Mouse (Mus musculus) lung, embryonic 14.5 days (tissue): ENCODE measurements around the gene Cpt1c. TPM values are rescaled to one million over a fixed set of nuclear protein-coding genes. Genes with fewer than 3 reads are reported as not detected.
A peak's percentile ranks its signal among the peaks of the same experiment; 100 is the strongest.

Experiments
- ATAC-seq: fragments of 200-750 bp; cut with Nextera tagmentation; 2 replicates; pipeline ENCODE4 v1.8.0; 2017; ENCODE audit warnings: mild to moderate bottlenecking, moderate TSS enrichment, moderate library complexity; ENCODE audit not compliant: insufficient read depth
- DNase-seq: peaks from one replicate; pipeline ENCODE4 v3.0.0-alpha.2; 2015
- H3K27ac ChIP-seq: fragments of 300-500 bp; sonication (generic); 2 replicates; pipeline ENCODE4 v1.5.1; 2014; ENCODE audit warnings: low read depth, mild to moderate bottlenecking, moderate library complexity
- H3K27me3 ChIP-seq: fragments of 300-500 bp; sonication (generic); 2 replicates; pipeline ENCODE4 v1.6.1; 2014; ENCODE audit warnings: low read length, control low read depth; ENCODE audit not compliant: insufficient read depth
- H3K36me3 ChIP-seq: fragments of 300-500 bp; sonication (generic); 2 replicates; pipeline ENCODE4 v1.6.1; 2014; ENCODE audit warnings: control low read depth; ENCODE audit not compliant: insufficient read depth
- H3K4me1 ChIP-seq: fragments of 300-500 bp; sonication (generic); 2 replicates; pipeline ENCODE4 v1.6.1; 2014; ENCODE audit warnings: antibody characterized with exemption, control low read depth; ENCODE audit not compliant: insufficient read depth
- H3K4me2 ChIP-seq: fragments of 300-500 bp; sonication (generic); 2 replicates; pipeline ENCODE4 v1.6.1; 2014; ENCODE audit warnings: mild to moderate bottlenecking
- H3K4me3 ChIP-seq: fragments of 300-500 bp; sonication (generic); 2 replicates; pipeline ENCODE4 v1.5.1; 2014; ENCODE audit warnings: low read depth, low read length
- H3K9ac ChIP-seq: fragments of 300-500 bp; sonication (generic); 2 replicates; pipeline ENCODE4 v1.6.1; 2014
- H3K9me3 ChIP-seq: fragments of 300-500 bp; sonication (generic); 2 replicates; pipeline ENCODE4 v1.6.1; 2016; ENCODE audit warnings: low read depth, low read length, control low read depth
- CTCF ChIP-seq: IDR thresholded peaks from 2 replicates; pipeline ENCODE4 v1.5.1; 2016; ENCODE audit warnings: antibody characterized with exemption, low read depth
- WGBS: fragments of 180-500 bp; shearing (Covaris S2); extraction: QIAGEN DNeasy Blood & Tissue Kit; methylation state at CpG from one replicate; pipeline ENCODE4 v1.1.7; 2014; 5-methylcytosine and 5-hydroxymethylcytosine counted together
- polyA plus RNA-seq: library from polyadenylated mRNA; unstranded; fragments of >200 nt; fragmentation: Nextera tagmentation; extraction: Ambion mirVana; gene quantifications from 2 replicates; pipeline ENCODE4 v1.2.1, GENCODE M21; 2014

Cpt1c gene
- polyA plus RNA-seq, 1 experiment from 2014 or later: 14.9 TPM

DNA sequence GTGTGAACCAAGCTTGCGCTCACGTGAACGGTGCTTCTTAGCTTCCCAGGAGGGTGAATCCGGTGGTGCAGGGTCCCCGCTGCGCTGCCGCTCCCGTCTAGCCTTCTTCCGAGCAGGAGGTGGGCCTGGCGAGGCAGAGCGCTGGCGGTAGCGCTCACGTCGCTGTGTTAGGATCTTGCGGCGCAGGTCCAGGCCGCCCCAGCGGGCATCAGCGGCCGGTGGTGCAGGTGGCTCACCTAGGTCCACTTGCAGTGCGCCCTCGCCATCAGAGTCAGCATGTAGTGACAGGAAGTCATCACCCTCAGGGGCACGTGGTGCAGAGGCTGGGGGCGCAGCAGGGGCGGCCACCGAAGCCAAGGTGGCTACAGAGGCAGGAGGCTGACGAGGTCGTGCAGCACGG is 33.2 kb upstream of the Cpt1c start:
- ATAC-seq (no peak), DNase-seq (no peak)
- H3K36me3 ChIP-seq: peaks cover 100% of the 10 kb centered on the region
- H3K4me3 ChIP-seq: no peak overlapping the region
- no peak overlapping the region for H3K4me2 ChIP-seq
- no peaks in the 10 kb centered on the region for H3K4me1 ChIP-seq
- H3K9ac ChIP-seq: no peak overlapping the region
- no peak overlapping the region for H3K27ac ChIP-seq
- no peaks in the 10 kb centered on the region for H3K9me3 ChIP-seq
- no peak for TF ChIP-seq CTCF
- WGBS: 91% methylated on average over 30 of the region's 30 CpGs
- no peaks in the 10 kb centered on the region for H3K27me3 ChIP-seq

DNA sequence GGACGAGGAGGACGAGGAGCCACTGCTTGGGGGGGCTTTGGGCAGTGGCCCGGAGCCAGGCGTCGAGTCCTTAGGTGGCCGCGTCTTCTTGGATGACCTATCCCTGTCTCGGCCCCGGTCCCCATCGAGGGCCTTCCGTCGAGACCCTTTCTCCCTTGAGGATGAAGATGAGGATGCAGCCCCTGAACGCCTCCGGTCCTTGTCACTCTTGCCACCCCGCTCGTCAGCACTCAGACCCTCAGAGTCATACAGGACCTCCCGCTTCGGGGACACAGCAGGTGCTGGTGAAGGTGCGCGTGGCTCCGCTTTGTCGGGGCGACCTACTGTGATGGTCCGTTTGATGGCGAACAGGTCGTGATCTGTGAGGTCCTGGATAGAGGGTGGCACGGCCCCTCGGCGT is 32.5 kb upstream of the Cpt1c start:
- H3K27me3 ChIP-seq: no peaks in the 10 kb centered on the region
- no peak for TF ChIP-seq CTCF
- no peaks in the 10 kb centered on the region for H3K9me3 ChIP-seq
- no peaks in the 10 kb centered on the region for H3K4me1 ChIP-seq
- DNase-seq: no peak
- H3K27ac ChIP-seq: no peak overlapping the region
- H3K36me3 ChIP-seq: peaks cover 100% of the 10 kb centered on the region
- no peak overlapping the region for H3K9ac ChIP-seq
- no peak for ATAC-seq
- H3K4me3 ChIP-seq: no peak overlapping the region
- H3K4me2 ChIP-seq: no peak overlapping the region
- 94% methylated on average over 29 of the region's 29 CpGs for WGBS

DNA sequence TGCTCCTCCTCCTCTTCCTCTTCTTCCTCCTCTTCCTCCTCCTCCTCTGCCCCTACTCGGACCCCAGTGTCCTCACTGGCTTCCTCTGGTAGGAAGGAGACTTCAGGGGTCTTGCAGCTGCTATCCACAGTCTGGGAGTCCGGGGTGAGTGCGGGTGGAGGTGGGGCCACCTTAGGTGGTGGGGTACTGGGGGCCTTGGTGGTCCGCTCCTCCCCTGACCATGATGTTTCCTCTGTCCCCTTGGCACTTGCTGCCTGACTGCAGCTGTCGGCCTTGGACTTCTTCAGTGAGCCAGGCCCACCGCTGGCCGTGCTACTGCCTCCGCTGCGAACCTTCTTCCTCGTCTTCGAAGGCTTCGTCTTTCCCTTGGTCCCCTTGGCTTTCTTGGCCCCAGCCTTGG is 31.9 kb upstream of the Cpt1c start:
- H3K4me1 ChIP-seq: no peaks in the 10 kb centered on the region
- no peaks in the 10 kb centered on the region for H3K27me3 ChIP-seq
- H3K9ac ChIP-seq: no peak overlapping the region
- DNase-seq: no peak
- peaks cover 100% of the 10 kb centered on the region for H3K36me3 ChIP-seq
- H3K4me3 ChIP-seq: no peak overlapping the region
- no peak for TF ChIP-seq CTCF
- no peak overlapping the region for H3K4me2 ChIP-seq
- H3K9me3 ChIP-seq: no peaks in the 10 kb centered on the region
- no peak overlapping the region for H3K27ac ChIP-seq
- no peak for ATAC-seq
- 90% methylated on average over 12 of the region's 12 CpGs for WGBS

DNA sequence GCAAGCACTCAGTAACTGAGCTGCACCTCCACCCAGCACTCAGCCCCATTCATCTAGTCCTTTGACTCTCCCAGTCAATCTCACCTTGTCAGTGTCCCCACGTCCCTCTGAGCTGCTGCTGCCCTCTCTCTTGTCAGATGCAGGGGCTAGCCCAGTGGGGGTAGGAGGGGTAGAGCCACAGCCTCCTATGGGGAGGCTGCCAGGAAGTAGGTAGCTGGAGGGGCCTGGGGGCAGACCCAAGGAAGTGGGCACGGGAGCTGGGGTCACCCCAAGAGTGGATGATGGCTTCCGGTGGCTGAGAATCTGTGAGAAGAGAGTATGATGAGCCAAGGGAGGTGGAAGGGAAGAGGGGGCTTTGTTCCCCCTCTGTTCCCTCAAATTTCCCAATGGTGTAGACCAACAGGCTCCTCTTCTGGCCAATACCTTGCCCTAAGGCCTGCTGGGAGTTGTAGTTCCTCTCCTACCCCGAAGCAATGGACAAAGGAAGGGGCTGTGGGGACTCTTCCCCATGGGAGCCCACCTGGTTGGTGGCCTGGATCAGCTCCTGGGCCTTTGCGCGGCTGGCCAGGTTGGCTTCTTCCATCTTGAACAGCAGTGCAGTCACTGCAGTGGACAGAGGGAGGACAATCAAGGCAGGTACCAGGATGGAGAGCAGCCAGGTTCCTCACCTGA is 30.8 kb upstream of the Cpt1c start:
- Histone ChIP-seq H3K4me1 (no peaks in the 10 kb centered on the region), H3K27ac (no peak overlapping the region), H3K36me3 (peaks cover 100% of the 10 kb centered on the region), H3K4me3 (no peak overlapping the region), H3K27me3 (no peaks in the 10 kb centered on the region), H3K9ac (no peak overlapping the region), H3K9me3 (no peaks in the 10 kb centered on the region), H3K4me2 (no peak overlapping the region)
- TF ChIP-seq CTCF: no peak
- DNase-seq (no peak), ATAC-seq (no peak)
- 75% methylated on average over 6 of the region's 6 CpGs for WGBS

DNA sequence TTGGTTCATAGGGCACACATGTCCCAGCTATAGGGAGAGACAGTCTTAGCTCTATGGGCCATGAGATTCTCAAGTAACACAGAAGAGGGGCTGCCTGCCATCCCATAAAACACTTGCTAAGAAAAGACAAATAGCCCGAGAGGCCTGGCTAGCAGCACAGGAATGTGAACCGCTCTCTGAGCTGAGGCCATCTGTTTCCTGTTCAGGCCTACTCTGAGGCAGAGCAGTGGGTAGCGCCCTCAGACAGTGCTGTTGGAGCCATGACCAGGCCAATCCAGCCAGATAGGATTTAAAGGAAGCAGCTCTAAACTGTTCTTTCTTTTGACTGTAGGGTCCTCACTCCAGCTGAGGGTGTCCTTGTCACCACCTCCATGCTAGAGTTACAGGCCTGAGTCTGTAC is 29.9 kb upstream of the Cpt1c start:
- Histone ChIP-seq H3K36me3 (peaks cover 100% of the 10 kb centered on the region), H3K4me2 (no peak overlapping the region), H3K9ac (no peak overlapping the region), H3K9me3 (no peaks in the 10 kb centered on the region), H3K4me3 (no peak overlapping the region), H3K4me1 (no peaks in the 10 kb centered on the region; the same call in 1 of the 2 replicates), H3K27ac (no peak overlapping the region), H3K27me3 (no peaks in the 10 kb centered on the region)
- ATAC-seq: no peak
- no peak for TF ChIP-seq CTCF
- peak; percentile 37 for DNase-seq
- WGBS: 58% methylated on average over 3 of the region's 3 CpGs

DNA sequence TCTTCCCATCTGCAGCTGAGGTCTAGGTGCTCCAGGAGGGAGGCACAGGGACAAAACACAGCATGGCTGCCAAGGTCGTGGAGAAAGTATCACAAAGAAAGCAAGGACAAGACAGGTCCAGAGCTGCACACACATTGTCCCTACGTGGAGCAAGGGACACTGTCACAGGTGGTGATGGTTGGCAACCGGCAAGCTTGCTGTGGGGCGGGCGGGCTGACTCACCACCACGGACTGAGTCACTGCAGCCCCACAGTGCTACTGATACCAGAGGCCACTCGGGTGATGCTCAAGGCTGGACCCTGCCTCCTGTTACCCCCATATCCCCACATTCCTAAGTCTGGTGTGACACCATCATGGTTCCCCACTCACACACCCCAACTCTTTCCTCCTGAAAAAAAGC is 27.8 kb upstream of the Cpt1c start:
- no peak for TF ChIP-seq CTCF
- ATAC-seq (no peak), DNase-seq (no peak)
- H3K36me3 ChIP-seq: peaks cover 84% of the 10 kb centered on the region
- no peak overlapping the region for H3K9ac ChIP-seq
- peaks cover 7% of the 10 kb centered on the region for H3K4me1 ChIP-seq
- WGBS: 84% methylated on average over 7 of the region's 7 CpGs
- H3K4me3 ChIP-seq: no peak overlapping the region
- H3K4me2 ChIP-seq: no peak overlapping the region
- no peaks in the 10 kb centered on the region for H3K9me3 ChIP-seq
- no peaks in the 10 kb centered on the region for H3K27me3 ChIP-seq
- no peak overlapping the region for H3K27ac ChIP-seq

DNA sequence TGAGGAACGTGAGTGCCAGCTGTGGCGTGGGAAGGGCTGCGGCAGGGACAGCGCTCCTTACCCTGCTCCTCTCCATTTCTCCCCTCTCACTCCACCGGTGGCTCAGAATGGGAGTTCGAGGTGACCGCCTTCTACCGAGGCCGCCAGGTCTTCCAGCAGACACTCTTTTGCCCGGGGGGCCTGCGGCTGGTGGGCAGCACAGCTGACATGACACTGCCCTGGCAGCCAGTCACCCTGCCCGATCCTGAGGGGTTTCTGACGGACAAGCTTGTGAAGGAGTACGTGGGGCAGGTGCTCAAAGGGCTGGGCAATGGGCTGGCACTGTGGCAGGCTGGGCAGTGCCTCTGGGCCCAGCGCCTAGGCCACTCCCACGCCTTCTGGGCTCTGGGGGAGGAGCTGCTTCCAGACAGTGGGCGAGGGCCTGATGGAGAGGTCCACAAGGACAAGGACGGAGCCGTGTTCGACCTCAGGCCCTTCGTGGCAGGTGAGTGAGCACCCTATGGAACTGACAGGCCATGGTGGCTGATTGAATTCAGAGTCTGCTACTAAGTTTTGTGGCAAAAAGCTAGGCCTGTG is 26.0 kb upstream of the Cpt1c start:
- WGBS: 80% methylated on average over 21 of the region's 21 CpGs
- H3K4me1 ChIP-seq: peaks cover 11% of the 10 kb centered on the region
- no peak overlapping the region for H3K4me3 ChIP-seq
- peak overlapping the region; percentile 97; the same call in 1 of the 2 replicates for H3K4me2 ChIP-seq
- no peaks in the 10 kb centered on the region for H3K27me3 ChIP-seq
- no peak for DNase-seq
- no peaks in the 10 kb centered on the region for H3K9me3 ChIP-seq
- peaks cover 71% of the 10 kb centered on the region for H3K36me3 ChIP-seq
- no peak overlapping the region for H3K9ac ChIP-seq
- ATAC-seq: no peak
- no peak for TF ChIP-seq CTCF
- no peak overlapping the region for H3K27ac ChIP-seq
